Mouse (Mus musculus): ENCODE measurements around the gene Rassf3. TPM values are rescaled to one million over a fixed set of nuclear protein-coding genes. Genes with fewer than 3 reads are reported as not detected.

Rassf3 gene
- 10 to 100 TPM; 53.4 to 54.4 TPM for total RNA-seq (2021)
- long read RNA-seq, experiment 1, transcript Rassf3-201 (5 exons, 3,522 nt), result major isoform, 122 of 137 reads
- long read RNA-seq, experiment 1, partial matches to known transcripts, result 4 of 137 reads
- long read RNA-seq, experiment 1, other reads (novel, unspliced or antisense), result 11 of 137 reads
- long read RNA-seq, experiment 2, transcript Rassf3-201 (5 exons, 3,522 nt), result major isoform, 110 of 120 reads
- long read RNA-seq, experiment 2, partial matches to known transcripts, result 1 of 120 reads
- long read RNA-seq, experiment 2, other reads (novel, unspliced or antisense), result 9 of 120 reads

DNA sequence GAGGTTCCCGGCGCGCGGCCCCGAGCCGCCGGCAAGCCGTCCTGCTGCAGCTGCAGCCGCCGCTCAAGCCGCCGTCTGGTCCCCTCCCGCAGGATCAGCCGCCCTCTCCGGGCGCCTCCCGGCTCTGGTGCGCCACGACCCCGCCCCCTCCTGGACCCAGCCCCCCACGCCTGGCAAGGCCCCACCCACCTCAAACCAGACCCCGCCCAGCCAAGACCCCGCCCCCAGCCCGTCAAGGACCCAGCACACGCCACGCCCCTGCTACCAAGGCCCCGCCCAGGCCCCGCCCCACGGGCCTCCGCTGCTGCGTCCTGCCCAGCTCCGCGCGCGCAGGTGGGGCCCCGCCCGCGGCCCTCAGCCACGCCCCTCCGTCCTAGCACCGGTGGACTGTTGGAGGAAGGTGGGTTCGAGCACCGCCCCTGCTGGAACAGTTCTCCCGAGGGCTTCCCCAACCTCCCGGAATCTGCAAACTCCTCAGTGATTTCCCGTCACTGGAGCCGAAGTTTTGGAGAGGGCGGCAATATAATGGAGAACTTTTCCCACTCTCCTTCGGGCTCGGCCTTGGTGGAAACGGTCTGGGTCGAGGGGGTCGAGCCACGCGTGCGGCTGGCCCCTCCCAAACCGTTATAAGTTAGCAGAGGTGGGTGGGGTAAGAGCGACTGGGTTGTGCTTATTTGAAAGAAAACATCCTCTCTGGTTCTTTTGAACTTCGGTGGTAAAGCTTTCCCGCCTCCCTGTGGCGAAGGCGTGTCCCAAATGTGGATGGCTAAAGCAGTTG, at the start of gene Rassf3:
TSS of gene Rassf3 (minus strand) at position 158 of the 778 bp plus-strand sequence.
- DNase-seq, result peak; percentile 99

DNA sequence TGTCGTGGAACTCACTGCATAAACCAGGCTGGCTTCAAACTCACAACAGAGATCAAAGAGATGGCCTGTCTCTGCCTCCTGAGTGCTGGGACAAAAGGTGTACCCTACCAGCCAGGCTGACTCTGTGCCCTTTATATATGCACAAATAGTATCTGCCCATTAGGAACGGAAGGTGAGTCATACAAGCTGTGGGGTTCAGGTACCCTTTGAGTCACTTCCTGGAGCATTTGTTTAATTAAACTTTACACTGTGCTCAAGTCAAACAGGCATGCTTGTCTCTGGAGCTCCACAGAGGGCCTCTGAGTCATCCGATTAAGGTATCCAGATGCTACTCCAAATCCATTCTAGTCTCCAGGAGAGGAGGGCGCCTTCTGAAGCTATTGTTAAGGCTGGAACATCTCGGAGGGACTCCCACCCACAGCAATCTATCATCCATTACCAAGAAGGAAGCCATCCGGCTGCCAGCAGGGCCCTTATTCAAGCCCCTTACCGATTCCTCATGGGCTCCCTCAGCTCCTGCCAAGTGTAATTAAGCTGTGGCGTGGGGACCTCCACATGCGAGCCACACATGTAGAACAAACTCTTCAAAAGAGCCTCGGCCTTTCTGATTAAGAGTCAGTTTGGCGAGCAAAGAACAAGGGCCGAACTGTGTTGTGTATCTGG, 44.9 kb upstream of the Rassf3 start:
- DNase-seq, result no peak

DNA sequence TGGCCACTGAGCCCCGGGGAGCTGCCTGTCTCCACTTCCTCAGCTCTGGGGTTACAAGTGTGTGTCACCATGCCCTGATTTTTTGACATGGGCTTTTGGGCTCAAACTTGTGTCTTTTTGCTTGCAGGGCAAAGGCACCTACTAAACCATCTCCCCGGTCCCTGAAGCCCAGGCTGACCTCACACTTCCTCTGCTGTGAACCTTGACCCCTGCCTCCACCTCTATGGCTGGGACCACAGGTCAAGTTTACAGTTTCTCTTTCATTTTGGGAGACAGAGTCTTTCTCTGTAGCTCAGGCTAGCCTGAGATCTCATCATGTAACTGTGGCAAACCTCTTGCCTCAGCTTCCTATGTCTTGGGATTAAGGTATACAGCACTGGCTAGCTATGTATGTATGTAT, 43.6 kb upstream of the Rassf3 start:
- DNase-seq, result no peak

DNA sequence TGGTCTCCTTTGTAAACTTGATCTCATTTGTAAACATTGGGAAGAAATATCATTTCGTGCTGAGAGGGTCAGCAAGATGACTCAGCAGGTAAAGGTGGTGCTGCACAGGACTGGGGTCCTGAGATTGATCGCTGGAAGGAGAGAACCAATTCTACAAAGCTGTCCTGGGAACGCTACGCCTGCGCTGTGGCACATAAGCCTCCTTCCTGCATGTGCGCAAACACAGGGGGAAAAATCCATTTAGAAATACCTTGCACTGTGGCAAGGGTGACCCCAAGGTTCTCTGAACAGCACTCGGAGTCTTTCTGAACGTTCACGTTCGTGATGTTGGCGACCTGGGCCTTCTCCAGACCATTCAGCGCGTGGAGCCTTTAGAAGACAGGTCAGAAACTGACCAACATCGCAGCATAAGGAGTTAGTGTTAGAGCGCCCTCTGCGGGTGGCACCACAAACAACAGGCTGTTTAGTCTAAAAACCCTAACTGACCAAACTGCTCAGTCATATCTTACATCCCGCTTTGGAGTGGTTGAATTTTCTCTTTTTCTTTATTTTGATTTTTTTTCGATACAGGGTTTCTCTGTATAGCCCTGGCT, 40.0 kb upstream of the Rassf3 start:
- peak; percentile 92 for DNase-seq

DNA sequence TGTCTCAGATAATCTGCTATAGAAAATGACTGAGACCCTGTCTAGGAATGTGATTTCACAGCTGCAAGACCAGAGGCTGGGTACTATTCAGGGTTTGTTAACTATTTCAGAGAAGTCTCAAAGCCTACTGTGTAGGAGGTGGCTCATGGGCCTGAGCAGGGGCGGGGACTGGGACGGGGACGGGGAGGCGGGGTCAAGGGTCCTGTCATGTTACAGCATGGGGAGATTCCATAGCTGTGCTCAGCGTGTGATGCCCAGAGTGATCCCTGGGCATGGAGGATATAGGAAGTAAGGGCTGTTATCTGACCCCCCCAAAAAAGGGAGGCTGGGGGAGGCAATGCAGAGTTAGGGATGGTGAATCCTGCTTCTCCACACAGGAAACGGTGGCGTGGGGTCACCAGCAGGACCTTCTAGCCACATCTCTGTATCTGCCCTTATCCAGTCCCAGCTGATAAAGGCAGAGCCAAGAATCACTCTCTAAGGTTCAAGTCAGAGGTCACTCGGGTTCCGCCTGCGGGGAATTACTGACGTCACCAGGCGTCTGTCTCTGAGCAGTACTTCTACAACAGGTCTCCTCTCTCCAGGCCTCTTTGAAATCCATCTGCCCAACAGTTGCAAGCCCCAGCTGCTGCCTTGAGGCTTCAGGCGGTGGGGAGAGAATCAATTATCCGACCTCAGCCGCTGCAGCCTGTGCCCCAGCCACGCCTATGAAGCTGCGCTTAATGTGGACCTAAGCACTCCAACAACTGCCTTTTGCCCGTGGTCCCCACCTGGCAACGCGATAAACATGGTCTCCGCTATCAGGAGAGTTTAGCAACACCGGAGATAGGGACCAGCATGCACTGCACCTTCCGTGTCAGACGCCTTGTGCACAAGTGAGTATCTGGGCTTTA, 33.9 kb upstream of the Rassf3 start:
- DNase-seq, result peak; percentile 17

DNA sequence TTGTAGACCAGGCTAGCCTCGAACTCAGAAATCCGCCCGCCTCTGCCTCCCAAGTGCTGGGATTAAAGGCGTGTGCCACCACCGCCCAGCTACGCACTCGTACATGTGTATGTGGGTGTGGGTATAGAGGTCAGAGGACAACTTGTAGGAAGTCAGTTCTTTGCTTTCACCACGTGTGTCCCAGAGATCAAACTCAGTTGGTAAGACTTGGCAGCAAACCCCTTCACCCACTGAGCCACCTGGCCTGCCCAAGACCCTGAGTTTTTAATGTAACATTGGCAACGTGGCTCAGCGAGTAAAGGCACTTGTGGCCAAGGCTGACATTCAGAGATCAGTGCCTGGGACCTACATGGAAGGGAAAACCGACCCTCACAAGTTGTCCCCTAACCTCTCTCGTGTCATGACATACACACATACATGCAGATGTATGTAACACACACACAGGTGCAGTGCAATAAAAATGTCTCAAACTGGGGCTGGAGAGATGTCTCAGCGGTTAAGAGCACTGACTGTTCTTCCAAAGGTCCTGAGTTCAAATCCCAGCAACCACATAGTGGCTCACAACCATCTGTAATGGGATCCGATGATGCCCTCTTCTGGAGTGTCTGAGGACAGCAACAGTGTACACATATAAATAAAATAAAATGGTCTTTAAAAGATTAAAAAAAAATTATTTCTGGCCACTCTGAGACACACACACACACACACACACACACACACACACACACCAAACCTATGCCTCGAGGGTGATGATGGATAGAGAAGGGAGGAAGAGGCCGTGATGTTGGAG, 31.8 kb upstream of the Rassf3 start:
- no peak for DNase-seq

DNA sequence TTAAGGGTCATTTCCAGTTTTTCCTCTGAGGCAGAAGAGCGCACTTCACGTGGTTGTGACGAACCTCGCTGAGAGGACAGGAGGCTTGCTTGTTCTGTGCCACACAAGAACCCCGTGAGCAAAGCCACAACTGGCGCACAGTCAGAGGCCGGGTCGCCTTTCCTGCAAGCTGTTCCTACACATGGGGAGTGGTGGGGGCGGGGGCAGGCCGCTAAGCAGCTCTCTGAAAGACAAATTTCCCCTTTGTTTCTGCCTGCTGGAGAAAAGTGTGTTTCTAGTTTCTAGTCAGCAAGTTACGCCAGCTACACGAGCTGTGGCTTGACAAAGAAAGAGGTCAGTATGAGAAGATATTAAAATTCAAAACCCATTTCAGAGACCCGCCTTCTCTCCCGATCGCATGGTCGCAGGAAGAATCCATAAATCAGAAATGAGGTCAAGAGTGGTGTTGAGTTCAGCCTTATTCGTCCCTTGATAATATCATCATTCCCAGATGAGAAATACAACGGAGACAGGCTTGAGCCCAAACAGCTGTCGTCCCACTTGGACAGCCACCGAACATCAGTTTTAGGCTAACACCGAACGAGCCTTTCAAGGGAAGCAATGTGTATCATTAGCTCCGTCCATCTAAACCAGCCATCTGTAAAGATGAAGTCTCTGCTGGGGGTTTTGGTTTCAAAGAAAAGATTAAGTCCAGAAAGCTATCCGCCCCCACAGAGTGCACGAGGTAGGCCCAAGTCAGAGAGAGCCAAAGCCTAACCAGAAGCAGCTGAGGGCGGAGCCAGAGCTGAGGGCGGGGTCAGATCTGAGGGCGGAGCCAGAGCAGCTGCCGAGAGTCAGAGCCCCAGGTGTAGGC, 30.8 kb upstream of the Rassf3 start:
- peak; percentile 63 for DNase-seq

DNA sequence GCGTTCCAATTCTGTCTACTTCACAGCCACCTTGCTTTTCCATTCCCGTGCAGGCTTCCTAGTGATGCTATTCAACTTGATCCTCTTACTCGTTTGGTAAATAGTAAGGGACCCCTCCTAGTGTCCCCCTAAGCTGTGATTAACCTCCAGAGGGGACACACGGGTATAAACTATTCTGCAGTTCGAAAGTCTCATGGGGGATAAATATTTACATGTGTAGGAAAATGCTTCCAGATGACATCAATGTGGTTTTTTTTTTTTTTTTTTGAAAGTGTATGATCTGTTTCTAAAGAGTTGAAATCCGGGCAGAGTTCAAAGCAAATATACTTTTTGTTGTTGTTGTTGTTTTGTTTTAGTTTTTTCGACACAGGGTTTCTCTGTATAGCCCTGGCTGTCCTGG, 29.8 kb upstream of the Rassf3 start:
- no peak for DNase-seq

DNA sequence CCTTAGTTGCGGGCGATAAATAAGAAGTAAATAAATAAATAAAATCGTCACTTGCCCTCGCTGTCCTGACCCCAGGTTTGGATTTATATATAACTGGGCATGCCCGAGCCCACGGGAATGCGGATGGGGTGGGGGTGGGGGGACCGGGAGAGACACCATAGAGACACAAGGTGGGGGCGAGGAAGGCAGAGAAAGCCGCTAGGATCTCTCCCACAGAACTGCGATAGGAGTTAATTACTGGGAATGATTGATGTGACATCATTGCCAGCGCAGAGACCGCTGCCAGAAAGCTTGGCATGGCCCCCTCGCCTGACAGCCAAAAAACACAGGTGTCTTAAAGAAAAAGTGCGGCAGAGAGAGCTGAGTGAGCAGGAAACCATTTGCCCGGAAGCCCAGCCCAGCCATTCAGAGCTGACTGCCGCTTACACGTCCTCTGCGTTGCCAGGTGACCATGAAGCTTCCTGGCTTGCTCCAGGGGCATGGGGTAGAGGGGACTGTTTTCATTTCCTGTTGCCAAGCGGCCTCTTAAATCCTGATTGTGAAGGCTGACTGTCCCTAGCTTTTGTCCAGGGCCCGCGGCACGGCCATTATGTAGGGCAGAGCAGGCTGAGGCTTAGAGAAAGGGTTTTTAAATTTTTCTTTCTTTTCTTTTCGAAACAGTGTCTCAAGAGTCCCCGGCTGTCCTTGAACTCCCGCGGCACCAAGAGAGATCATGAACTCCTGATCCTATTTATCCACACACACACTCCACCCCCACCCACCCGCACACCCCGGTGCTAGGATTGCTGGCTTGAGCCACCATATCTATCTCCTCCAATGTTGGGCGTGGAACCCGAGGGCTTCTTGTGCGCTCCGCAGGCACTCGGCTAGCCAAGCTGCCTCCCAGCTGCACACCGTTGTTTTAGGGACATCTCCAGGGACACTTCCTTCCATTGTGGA, 29.1 kb upstream of the Rassf3 start:
- peak; percentile 50 for DNase-seq

DNA sequence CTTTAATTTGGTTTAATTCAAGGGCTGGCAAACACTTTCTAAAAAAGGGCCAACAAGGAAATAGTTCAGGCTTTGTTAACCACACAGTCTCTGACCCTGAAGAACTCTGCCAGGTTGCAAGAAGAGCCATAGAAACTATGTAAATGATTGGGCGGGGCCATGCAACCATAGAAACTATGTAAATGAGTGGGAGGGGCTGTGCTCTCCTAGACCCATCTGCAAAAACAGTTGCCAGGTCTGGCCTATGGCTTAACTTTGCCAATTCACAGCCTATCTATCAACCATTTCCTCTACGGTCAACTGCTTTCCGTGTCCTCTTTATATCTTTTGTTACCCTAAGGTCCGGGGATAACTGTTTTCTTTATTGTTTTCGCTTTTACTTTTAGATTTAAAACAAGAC, 25.0 kb upstream of the Rassf3 start:
- DNase-seq, result no peak

DNA sequence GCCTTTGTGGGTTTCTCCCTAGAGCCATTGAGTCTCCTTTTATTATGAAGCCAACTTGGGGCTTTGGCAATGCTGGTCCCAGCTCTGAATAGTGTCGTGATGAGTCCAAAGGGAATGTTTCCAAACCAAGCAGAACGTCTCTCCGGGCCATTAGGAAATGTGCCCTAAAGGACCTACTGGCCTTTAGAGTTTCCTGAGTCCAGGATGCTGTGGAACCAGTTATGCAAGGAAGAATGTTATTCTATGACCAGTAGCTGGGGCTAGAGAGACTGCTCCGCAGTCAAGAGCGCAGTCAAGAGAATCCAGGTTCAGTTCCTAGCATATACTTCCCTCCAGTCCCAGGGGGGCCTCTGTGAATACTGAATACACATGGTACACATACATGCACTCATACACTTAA, 23.9 kb upstream of the Rassf3 start:
- no peak for DNase-seq

DNA sequence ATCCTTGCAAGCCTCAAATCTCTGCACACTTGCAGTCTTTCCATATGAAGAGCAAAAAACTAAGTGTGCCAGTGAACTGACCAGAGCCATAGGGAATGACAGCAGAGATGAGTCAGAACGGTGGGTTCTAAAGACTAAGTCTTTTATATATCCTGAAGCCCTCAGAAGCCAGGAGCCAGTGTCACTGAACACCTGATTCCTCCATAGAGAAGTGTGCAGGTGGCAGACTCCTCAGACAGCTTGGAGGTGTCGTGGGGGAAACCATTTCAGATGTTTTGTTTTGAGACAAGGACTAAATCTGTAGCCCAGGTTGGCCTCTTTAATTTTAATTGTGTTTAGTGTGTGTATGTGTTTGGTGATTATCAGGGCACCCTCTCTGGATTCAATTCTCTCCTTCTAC, 22.9 kb upstream of the Rassf3 start:
- no peak for DNase-seq

DNA sequence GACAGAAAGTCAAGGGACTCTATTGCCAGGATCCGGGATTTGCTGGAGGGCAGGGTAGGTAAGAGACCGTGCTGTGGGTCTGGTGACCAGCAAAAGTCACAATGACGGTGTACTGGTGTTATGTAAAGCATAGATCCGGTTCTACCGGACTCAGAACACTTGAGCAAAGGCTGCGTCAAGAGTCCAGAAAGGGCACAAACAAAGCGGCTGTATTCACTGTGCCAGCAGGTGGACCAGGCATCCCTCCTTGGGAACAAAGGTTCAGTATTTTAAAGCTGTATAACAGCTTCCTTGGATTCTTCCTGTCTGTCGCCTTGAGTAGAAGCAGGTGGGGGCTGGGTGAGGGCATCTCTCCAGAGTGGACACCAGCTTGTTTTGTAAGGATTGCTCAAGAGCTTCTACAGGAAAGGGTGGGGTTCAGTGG, 22.3 kb upstream of the Rassf3 start:
- DNase-seq, result no peak

DNA sequence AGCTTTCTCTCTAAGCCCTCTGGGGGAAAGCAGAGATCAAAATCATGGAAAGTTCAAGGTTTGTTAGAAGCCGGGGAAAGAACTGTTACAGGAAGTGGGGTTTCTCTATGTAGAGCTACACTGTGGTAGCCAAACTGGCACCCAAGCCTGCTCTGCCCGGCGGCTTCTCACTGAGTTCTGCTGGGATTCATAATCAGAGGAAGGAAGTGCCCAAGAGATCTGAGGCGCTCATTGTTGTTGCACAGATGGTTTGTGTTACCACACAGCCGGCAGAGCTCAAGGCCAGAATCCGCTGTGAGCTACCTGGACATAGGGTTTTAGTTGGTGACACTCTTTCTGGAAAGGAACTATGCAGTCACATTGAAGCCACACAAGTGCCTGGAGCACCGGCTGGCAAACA, 21.8 kb upstream of the Rassf3 start:
- DNase-seq, result no peak

DNA sequence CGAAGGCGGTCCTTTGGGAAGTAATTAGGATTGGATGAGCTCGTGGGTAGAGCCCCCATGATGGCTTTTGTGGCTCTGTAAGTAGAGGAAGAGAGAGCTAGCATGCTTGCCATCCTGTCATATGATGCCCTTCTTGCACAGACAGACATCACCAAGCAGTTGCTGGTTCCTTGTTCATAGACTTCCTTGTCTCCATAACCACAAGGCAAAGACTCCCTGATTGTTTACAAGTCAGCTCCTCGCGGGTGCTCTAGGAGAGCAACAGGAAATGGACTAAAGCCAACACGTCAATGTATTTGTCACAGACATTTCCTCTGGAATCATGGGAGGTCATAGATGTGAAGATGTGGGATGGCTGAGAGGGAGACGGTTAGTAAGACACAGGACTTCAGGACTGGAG, 20.5 kb upstream of the Rassf3 start:
- DNase-seq, result no peak

DNA sequence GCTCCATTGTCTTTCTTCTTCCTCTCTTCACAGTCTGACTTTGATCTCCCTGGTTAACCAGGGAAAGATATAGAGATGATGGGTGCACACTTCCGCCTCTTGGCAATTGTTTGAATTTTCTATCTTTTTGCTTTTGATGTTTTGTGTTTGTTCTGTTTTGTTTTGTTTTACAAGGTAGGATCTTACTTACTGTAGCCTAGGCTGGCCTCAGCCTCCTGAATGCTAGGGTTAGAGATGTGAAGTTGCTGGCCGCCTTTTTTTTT, 17.9 kb upstream of the Rassf3 start:
- DNase-seq, result no peak

DNA sequence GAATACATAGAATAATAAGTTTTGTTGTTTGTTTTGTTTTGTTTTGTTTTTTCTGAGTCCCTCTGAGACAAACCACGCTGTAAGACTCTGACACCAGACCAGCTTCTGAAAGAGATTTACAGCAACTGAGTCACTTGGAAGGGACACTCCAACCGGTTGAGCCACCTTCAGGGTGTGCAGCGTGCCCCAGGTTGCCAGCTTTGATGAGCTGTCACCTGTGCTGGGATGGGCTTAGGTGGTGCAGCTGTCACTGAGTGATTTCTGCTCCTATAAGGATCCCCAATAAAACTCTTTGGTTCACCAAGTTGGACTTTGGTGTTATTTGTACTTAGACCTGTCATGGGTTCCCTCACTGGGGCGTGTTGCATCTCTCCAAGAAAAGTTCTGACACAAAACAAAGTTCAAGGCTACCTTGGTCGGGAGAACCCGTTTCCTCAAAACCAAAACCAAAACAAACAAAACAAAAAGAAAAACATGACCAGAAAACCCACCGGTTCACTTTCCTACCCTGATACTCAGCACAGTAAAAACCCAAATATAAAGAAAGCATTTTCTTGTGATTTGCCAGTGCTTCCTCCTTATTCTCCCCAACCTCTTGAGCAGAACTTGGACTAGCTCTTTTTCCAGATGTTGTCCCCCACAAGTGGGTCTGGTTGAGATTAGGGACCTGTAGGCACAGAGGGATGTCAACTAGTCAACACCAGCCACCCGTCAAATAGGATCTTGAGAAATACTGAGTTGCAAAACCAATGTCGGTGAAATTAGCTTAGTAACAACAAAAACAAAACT, 17.4 kb upstream of the Rassf3 start:
- DNase-seq, result no peak

DNA sequence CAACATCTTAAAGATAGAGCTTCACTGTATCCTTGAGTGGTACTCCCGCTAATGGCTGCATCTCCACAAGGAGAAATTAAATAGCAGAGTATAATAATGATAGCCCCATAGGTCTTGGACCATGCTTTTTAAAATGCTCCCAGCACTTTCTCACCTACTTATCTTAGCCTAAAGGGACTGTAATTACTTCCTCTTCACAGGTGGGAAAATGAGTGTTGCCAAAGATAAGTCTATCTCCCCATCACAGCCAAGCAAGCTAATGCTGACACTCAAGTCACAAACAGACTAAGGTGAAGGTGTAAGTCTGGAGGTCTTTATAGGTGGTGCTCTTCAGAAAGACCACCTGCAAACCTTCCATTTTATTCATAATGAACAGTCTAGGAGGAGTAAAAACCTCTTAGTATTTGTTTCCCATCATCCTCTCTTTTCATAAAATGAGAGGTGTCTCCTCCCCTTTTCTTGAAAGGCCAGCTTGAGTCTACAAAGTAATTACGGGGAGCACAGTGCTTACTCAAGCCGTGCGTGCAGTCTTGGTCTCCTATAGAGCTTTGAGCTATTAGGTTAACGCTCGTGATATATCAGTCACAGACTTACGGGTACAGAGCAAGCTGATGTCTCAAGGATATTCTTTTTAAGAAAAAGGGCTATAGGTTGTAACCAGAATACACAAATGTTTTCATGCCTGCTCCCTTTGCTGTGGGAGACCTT, 16.6 kb upstream of the Rassf3 start:
- no peak for DNase-seq
